Mouse (Mus musculus) ES-E14 (cell line): Measurements from ENCODE around the gene Cdca8. TPM values are rescaled to one million over a fixed set of nuclear protein-coding genes. Genes with fewer than 3 reads are reported as not detected.

Experiments
- DNase-seq: peaks from one replicate; pipeline ENCODE4 v3.0.0-alpha.2; 2013; ENCODE audit warnings: low read depth, low spot score
- H3K27ac ChIP-seq: 2 replicates; pipeline ENCODE4 v1.5.1; 2012; ENCODE audit warnings: low read depth, mild to moderate bottlenecking, low read length, moderate library complexity, mixed read lengths; ENCODE audit not compliant: poor library complexity, insufficient read depth, severe bottlenecking
- H3K36me3 ChIP-seq: 2 replicates; pipeline ENCODE4 v1.6.1; 2012; ENCODE audit warnings: mild to moderate bottlenecking, low read length, moderate library complexity, mixed read lengths; ENCODE audit not compliant: control insufficient read depth, poor library complexity, insufficient read depth, severe bottlenecking
- H3K4me1 ChIP-seq, 2 experiments: fragments of 150-350 bp in 1 of 2; sonication (generic) in 1 of 2; 2 replicates each; pipeline ENCODE4 v1.6.1; 2012; ENCODE audit warnings: low read length in 2 of 2, mild to moderate bottlenecking in 1 of 2, mixed read lengths in 1 of 2; ENCODE audit not compliant: control insufficient read depth in 2 of 2, insufficient read depth in 2 of 2, poor library complexity in 1 of 2
- H3K4me3 ChIP-seq, 2 experiments: fragments of 150-350 bp in 1 of 2; sonication (generic) in 1 of 2; 2 replicates each; pipeline ENCODE4 v1.5.1; 2012; ENCODE audit warnings: low read length in 2 of 2, low read depth in 1 of 2, mild to moderate bottlenecking in 1 of 2, mixed read lengths in 1 of 2; ENCODE audit not compliant: insufficient read depth in 1 of 2, poor library complexity in 1 of 2, severe bottlenecking in 1 of 2
- H3K9ac ChIP-seq: 2 replicates; pipeline ENCODE4 v1.6.1; 2012; ENCODE audit warnings: low read depth, mild to moderate bottlenecking, low read length, mixed read lengths; ENCODE audit not compliant: poor library complexity, insufficient read depth, severe bottlenecking
- H3K9me3 ChIP-seq: fragments of 150-350 bp; sonication (generic); 2 replicates; pipeline ENCODE4 v1.6.1; 2012; ENCODE audit warnings: low read depth, mild to moderate bottlenecking, low read length; ENCODE audit not compliant: control insufficient read depth, insufficient read depth
- CHD2 ChIP-seq: IDR thresholded peaks from 2 replicates; pipeline ENCODE4 v1.6.1; 2014; ENCODE audit warnings: mild to moderate bottlenecking, low read depth, low read length, inconsistent platforms
- HCFC1 ChIP-seq: IDR thresholded peaks from 2 replicates; pipeline ENCODE4 v1.6.1; 2012; ENCODE audit warnings: low read length, inconsistent platforms, borderline replicate concordance; ENCODE audit not compliant: insufficient read depth
- MAFK ChIP-seq: IDR thresholded peaks from 2 replicates; pipeline ENCODE4 v1.6.1; 2014; ENCODE audit warnings: mild to moderate bottlenecking, low read depth, low read length, inconsistent platforms; ENCODE audit not compliant: insufficient read depth
- ZC3H11A ChIP-seq: IDR thresholded peaks from 2 replicates; pipeline ENCODE4 v1.6.1; 2012; ENCODE audit warnings: low read depth, mild to moderate bottlenecking, inconsistent platforms, low read length, borderline replicate concordance
- ZNF384 ChIP-seq: IDR thresholded peaks from 2 replicates; pipeline ENCODE4 v1.6.1; 2012; ENCODE audit warnings: low read depth, low read length, inconsistent platforms
- in situ Hi-C, 2 experiments: fragments of 600-800 bp; cut with MboI; formaldehyde crosslinking; loops; one replicate each; pipeline ENCODE4 v1.15.1; 2025; ENCODE audit warnings: low sequenced_read_pairs in 2 of 2, inconsistent platforms in 1 of 2; ENCODE audit not compliant: unreplicated experiment in 2 of 2
- total RNA-seq: library from RNA; depleted of rRNA; stranded (reverse); fragments of 300-350 nt; gene quantifications from 2 replicates; pipeline ENCODE4 v1.2.3, GENCODE M21; 2012

The Cdca8 gene
- total RNA-seq, 1 experiment, result 96.1 TPM

DNA sequence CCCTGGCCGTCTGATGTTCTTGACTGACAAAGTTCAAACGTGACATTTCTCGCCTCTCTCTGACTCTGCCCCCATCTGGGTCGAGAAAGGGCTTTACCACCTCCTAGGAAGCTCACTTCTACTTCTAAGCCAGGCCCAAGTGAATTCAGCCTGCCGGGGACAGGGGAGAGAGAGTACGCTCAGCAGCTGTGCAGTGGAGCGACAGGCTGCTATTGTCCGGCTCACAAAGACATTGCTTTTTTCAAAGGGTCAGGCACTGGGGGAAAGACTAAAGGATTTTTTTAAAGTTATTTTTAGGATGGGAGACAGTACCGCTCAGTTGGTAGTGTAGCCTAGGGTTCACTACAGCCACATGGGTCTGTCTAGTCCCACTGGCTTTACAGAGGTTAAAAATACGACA, 40.7 kb downstream of the Cdca8 start:
- DNase-seq, result no peak
- in situ Hi-C loops, result no loop called here
- TF ChIP-seq ZNF384 (no peak), MAFK (no peak), HCFC1 (no peak), ZC3H11A (no peak), CHD2 (no peak)
- Histone ChIP-seq H3K4me3 (no peak overlapping the region), H3K9me3 (no peaks in the 10 kb centered on the region), H3K27ac (no peak overlapping the region), H3K9ac (no peak overlapping the region), H3K4me1 (peaks cover 0 to 13% of the 10 kb centered on the region in 2 experiments; a peak in 3 of 4 replicates), H3K36me3 (no peaks in the 10 kb centered on the region)

DNA sequence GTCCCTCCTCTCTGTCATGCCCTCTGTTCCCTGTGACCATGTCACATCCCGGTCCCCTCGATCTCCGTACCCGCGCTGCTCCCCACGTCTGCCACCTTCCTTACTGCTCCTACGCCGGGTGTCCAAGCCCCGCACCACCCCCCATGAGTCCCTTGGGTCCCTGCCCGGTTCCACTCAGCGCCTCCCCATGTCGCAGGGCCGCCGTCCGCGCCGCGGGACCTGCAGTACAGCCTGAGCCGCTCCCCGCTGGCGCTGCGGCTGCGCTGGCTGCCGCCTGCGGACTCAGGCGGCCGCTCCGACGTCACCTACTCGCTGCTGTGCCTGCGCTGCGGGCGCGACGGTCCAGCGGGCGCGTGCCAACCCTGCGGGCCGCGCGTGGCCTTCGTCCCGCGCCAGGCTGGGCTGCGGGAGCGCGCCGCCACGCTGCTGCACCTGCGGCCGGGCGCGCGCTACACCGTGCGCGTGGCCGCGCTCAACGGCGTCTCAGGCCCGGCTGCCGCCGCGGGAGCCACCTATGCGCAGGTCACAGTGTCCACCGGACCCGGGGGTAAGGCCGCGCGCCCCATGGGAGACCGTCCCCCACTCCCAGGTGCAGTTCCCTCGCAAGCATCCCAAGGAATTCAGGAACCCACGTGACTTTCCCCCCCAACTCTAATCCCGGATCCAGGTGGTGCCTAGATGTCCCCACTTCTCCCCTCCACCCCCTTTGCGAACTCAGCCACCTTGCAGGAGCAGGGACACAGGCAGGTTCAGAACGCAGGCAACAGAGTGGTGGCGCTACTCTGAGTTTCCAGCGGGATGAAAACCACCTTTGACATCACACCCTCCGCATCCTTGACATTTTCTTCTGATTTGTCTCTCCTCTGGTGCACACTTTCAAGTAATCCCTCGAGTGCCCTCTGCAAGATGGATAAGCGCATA, 44.3 kb downstream of the Cdca8 start:
- Histone ChIP-seq H3K9ac (peak overlapping the region; percentile 25), H3K9me3 (no peaks in the 10 kb centered on the region), H3K4me3 (peak overlapping the region; percentile 71 to 75), H3K36me3 (no peaks in the 10 kb centered on the region), H3K4me1 (peaks cover 0 to 13% of the 10 kb centered on the region in 2 experiments; a peak in 3 of 4 replicates), H3K27ac (no peak overlapping the region)
- in situ Hi-C loops, result no loop called here
- TF ChIP-seq ZC3H11A (no peak), MAFK (no peak), CHD2 (no peak), ZNF384 (no peak), HCFC1 (no peak)
- DNase-seq, result no peak

DNA sequence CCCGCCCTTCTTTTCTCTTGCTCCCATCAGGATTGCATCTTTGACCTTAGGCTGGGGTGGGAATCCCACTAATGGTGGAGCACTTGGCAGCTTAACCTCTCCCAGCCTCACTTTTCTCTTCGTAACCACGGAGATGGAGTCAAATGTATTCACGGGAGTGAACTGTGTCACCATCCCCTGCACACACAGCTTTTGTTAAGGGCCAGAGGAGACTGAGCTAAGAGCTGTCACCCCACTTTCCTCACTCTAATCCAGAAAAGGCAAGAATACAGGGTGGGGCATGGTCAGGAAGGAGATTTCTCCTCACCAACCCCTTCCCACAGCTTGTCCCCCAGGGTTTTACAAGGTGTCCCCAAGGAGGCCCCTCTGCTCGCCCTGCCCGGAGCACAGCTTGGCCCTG, 45.3 kb downstream of the Cdca8 start:
- in situ Hi-C loops, result no loop called here
- H3K36me3 ChIP-seq, result no peaks in the 10 kb centered on the region

DNA sequence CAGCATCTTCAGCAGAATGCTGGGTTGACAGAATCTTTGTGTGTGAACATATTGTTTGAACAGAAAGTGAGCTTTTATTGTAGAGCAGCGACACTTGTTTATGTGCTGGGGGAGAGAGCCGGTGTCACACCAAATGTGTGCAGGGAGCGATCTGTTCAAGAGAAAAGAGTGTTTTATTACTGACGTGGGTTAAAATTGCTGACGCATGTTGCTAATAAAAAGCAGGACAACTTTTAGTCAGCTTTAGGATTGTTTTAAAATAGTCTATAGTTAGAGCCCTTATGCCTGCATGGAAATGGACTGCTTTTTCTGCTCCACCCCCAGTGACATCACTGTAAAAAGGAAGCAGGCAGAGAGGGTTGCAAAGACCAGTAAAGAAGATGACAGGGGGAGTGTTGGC, 48.3 kb downstream of the Cdca8 start:
- Histone ChIP-seq H3K4me1 (peaks cover 0 to 7% of the 10 kb centered on the region in 2 experiments; a peak in 1 of 4 replicates), H3K4me3 (no peak overlapping the region), H3K9ac (no peak overlapping the region), H3K36me3 (no peaks in the 10 kb centered on the region), H3K27ac (no peak overlapping the region), H3K9me3 (no peaks in the 10 kb centered on the region)
- in situ Hi-C loops, result no loop called here
- no peak for DNase-seq
- TF ChIP-seq ZNF384 (no peak), HCFC1 (no peak), MAFK (no peak), ZC3H11A (no peak), CHD2 (no peak)

More for the DNA sequence above, 45.3 kb downstream of the Cdca8 start:
- Histone ChIP-seq H3K9ac (no peak overlapping the region), H3K9me3 (no peaks in the 10 kb centered on the region), H3K27ac (no peak overlapping the region), H3K4me1 (peaks cover 0 to 7% of the 10 kb centered on the region in 2 experiments; a peak in 1 of 4 replicates), H3K4me3 (no peak overlapping the region)
- TF ChIP-seq MAFK (no peak), ZC3H11A (no peak), CHD2 (no peak), ZNF384 (no peak), HCFC1 (no peak)
- DNase-seq, result no peak
